Mouse (Mus musculus) left cerebral cortex, adult 18-20 months (tissue): ENCODE data around the gene Ankrd36. TPM values are rescaled to one million over a fixed set of nuclear protein-coding genes. Genes with fewer than 3 reads are reported as not detected.

Experiments
- DNase-seq, 2 experiments: peaks; one replicate each; pipeline ENCODE4 v3.0.0; 2021 to 2022; ENCODE audit warnings: low spot score in 2 of 2, mixed read lengths in 1 of 2
- total RNA-seq, 2 experiments: library from RNA; stranded (reverse); gene quantifications; 2 replicates each; pipeline ENCODE4 v1.2.3; 2021

Gene Ankrd36
- total RNA-seq, 2 experiments from 2014 or later, result not detected

DNA sequence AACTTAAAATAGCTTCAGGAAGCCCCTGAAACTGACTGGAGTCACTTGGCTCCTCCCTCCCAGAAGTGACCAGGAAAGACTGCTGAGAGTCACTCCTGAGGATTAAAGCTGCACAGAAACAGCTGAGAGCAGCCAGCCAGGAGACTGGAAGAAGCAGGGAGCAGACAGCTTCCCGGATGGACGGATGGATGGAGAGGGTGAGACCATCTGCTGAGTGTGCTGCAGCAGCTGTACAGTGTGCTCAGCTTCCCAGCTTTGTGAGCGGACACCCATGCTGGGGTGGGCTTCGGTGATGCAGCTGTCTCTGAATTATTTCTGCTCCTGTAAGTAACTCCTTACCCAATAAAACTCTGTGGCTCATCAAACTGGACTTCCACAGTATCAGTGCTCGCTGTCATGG, 162.9 kb downstream of the Ankrd36 start:
- DNase-seq, result no peak

GRCm38 (mm10) chr11:5734323-5734722, 164.8 kb downstream of the Ankrd36 start:
- no peak for DNase-seq

DNA sequence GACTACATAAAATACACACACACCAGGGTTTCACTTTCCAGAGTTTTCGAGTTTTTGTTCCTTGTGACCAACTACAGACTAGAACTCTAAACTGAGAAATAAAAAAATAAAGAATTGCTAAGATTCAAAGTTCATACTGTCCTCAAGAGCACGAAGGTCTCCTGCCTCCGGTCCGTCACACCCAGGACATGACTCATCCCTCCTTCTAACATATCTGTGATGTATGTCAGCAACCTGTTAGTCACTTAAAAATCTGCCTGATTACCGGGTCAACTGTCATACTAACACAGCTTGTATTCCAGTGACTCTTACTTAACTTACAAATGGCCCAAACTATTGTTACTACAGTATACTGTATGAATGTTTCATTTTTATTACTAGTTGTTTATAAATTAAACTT, 167.7 kb downstream of the Ankrd36 start:
- DNase-seq, result no peak

Other genes starting within 250 kb of the Ankrd36 start
- gene Znrf3, start 124.8 kb upstream of the Ankrd36 start, total RNA-seq, result 10 to 100 TPM; 16.7 to 17.5 TPM
- gene Xbp1, start 49.0 kb upstream of the Ankrd36 start, total RNA-seq, result 100 to 1,000 TPM; 119 to 141 TPM
- 10 to 100 TPM; 18.0 to 18.7 TPM for gene Ccdc117, start 27.5 kb upstream of the Ankrd36 start, total RNA-seq
- gene Mrps24, start 146.0 kb downstream of the Ankrd36 start, total RNA-seq, result 10 to 100 TPM; 65.5 to 65.9 TPM
- gene Urgcp, start 192.7 kb downstream of the Ankrd36 start, total RNA-seq, result 10 to 100 TPM; 64.2 to 78.5 TPM
- gene Dbnl, start 218.8 kb downstream of the Ankrd36 start, total RNA-seq, result 10 to 100 TPM; 69.0 to 70.5 TPM
- 1 to 10 TPM; 6.2 to 7.1 TPM for gene Pgam2, start 234.0 kb downstream of the Ankrd36 start, total RNA-seq